Mouse (Mus musculus) forebrain, embryonic 11.5 days (tissue): ENCODE results near the gene Srr. TPM values are rescaled to one million over a fixed set of nuclear protein-coding genes. Genes with fewer than 3 reads are reported as not detected.

ENCODE experiments used
- ATAC-seq: fragments of 200-750 bp; cut with Nextera tagmentation; replicated peaks from 2 replicates; pipeline ENCODE4 v1.8.0; 2017; ENCODE audit warnings: moderate TSS enrichment; ENCODE audit not compliant: low FRiP score
- DNase-seq: peaks from one replicate; pipeline ENCODE4 v3.0.0-alpha.2; 2017; ENCODE audit warnings: low spot score
- H3K27ac ChIP-seq: fragments of 300-500 bp; sonication (generic); 2 replicates; pipeline ENCODE4 v1.5.1; 2014; ENCODE audit warnings: low read depth, low read length
- H3K27me3 ChIP-seq: fragments of 300-500 bp; sonication (generic); 2 replicates; pipeline ENCODE4 v1.6.1; 2014; ENCODE audit warnings: mild to moderate bottlenecking, low read length, mixed read lengths; ENCODE audit not compliant: control insufficient read depth, insufficient read depth
- H3K36me3 ChIP-seq: fragments of 300-500 bp; sonication (generic); 2 replicates; pipeline ENCODE4 v1.6.1; 2014; ENCODE audit warnings: mild to moderate bottlenecking, low read length, moderate library complexity, mixed read lengths; ENCODE audit not compliant: control insufficient read depth, insufficient read depth
- H3K4me1 ChIP-seq: fragments of 300-500 bp; sonication (generic); replicated peaks from 2 replicates; pipeline ENCODE4 v1.6.1; 2014; ENCODE audit warnings: low read length, mixed read lengths; ENCODE audit not compliant: control insufficient read depth, insufficient read depth
- H3K4me2 ChIP-seq: fragments of 300-500 bp; sonication (generic); 2 replicates; pipeline ENCODE4 v1.6.1; 2014; ENCODE audit warnings: low read depth, mild to moderate bottlenecking, low read length, moderate library complexity, mixed read lengths; ENCODE audit not compliant: severe bottlenecking
- H3K4me3 ChIP-seq: fragments of 300-500 bp; sonication (generic); 2 replicates; pipeline ENCODE4 v1.5.1; 2014; ENCODE audit warnings: low read depth, low read length
- H3K9ac ChIP-seq: fragments of 300-500 bp; sonication (generic); 2 replicates; pipeline ENCODE4 v1.6.1; 2014; ENCODE audit warnings: low read length
- H3K9me3 ChIP-seq: fragments of 300-500 bp; sonication (generic); 2 replicates; pipeline ENCODE4 v1.6.1; 2016; ENCODE audit warnings: low read length, mixed read lengths; ENCODE audit not compliant: control insufficient read depth
- WGBS: fragments of 180-500 bp; shearing (Covaris S2); extraction: QIAGEN DNeasy Blood & Tissue Kit; methylation state at CpG from one replicate; pipeline ENCODE4 v1.1.7; 2014; 5-methylcytosine and 5-hydroxymethylcytosine counted together
- polyA plus RNA-seq: library from polyadenylated mRNA; unstranded; fragments of >200 nt; fragmentation: Nextera tagmentation; extraction: Ambion mirVana; gene quantifications from 2 replicates; pipeline ENCODE4 v1.2.1, GENCODE M21; 2014

Gene Srr
- polyA plus RNA-seq, 1 experiment from 2014 or later = 26.3 TPM

DNA sequence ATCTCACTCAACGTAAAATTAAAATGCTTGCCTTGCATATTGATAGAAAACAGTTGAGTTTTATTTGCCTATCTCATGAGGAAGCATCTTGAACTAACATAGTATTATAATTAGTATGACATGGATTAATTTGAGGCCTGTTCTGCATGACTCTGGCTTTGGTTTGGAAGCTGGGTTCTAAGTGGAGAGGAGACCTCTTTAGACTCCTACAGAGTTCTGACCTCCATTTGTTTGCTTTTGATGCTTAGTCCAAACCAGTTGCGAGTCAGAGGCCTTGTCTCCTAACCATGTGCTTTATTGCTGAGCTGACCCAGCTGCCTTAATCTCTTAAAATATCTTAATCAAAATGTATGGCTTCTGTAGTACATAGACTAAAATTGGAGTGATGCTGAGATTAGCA is 31.9 kb upstream of the Srr start:
- ATAC-seq (no peak), DNase-seq (no peak)
- no peak overlapping the region for H3K9ac ChIP-seq
- H3K4me3 ChIP-seq = no peak overlapping the region
- no peaks in the 10 kb centered on the region for H3K9me3 ChIP-seq
- H3K27ac ChIP-seq = no peak overlapping the region
- no peaks in the 10 kb centered on the region for H3K4me1 ChIP-seq
- no peaks in the 10 kb centered on the region for H3K27me3 ChIP-seq
- no peaks in the 10 kb centered on the region; the same call in 1 of the 2 replicates for H3K36me3 ChIP-seq
- WGBS = 93% methylated on average over 2 of the region's 2 CpGs
- H3K4me2 ChIP-seq = no peak overlapping the region

DNA sequence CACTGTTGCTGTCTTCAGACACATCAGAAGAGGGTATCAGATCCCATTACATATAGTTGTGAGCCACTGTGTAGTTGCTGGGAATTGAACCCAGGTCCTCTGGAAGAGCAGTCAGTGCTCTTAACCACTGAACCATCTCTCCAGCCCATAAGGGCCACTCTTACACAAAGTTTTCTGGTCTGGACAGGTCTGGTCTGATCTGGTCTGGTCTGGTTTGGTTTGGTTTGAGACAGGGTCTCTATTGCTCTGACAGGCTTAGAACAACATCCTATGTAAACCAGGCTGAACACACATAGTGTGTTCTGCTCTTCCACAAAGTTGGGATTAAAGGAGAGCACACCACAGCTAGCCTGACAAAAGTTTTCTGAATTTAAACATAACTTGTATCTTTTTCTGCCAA is 30.3 kb upstream of the Srr start:
- no peaks in the 10 kb centered on the region; the same call in 1 of the 2 replicates for H3K36me3 ChIP-seq
- H3K27me3 ChIP-seq = no peaks in the 10 kb centered on the region
- no peak overlapping the region for H3K4me3 ChIP-seq
- ATAC-seq = no peak
- no peak overlapping the region for H3K27ac ChIP-seq
- no peak overlapping the region for H3K9ac ChIP-seq
- no peaks in the 10 kb centered on the region for H3K4me1 ChIP-seq
- H3K4me2 ChIP-seq = no peak overlapping the region
- no peak for DNase-seq
- no peaks in the 10 kb centered on the region for H3K9me3 ChIP-seq

DNA sequence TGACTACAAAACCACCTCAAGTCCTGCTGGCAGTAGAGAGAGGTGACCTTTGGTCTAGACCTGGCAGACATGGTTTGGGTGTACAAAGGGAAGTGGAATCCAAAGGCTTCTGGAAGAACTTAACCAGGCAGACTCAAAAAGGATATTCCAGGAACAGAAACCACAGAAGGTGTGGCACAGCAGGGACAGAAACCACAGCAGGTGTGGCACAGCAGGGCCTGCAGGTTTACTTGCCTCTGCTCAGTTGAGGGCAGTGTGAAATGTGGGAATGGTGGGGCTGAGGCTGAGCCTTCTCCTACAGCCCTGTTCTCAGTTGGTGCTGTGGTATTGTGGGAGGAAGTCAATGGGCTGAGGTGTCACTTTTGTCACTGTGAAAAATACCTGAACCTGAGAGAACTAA is 29.2 kb upstream of the Srr start:
- Histone ChIP-seq H3K9me3 (no peaks in the 10 kb centered on the region), H3K27me3 (no peaks in the 10 kb centered on the region), H3K4me1 (no peaks in the 10 kb centered on the region), H3K36me3 (no peaks in the 10 kb centered on the region; the same call in 1 of the 2 replicates), H3K27ac (no peak overlapping the region), H3K4me2 (no peak overlapping the region), H3K4me3 (no peak overlapping the region), H3K9ac (no peak overlapping the region)
- DNase-seq (no peak), ATAC-seq (no peak)

DNA sequence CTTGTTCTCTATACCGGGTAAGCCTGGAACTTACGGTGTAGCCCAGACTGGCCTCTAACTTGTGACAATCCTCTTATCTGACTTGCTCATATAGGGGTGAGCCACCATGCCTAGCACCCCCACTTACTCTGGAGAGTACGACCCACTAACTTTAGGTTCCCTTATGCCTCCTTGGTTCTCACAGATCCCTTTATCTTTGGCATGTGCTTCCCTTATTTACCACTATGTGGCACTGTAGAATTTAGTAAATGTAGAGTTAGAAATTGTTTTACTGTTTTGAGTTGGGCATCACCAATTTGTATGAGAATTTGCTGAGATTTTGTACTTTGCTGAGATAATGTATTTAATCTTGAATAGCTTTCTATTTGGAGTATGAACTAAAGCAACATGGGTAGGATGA is 20.6 kb upstream of the Srr start:
- Histone ChIP-seq H3K27ac (no peak overlapping the region), H3K4me3 (no peak overlapping the region), H3K9ac (no peak overlapping the region), H3K4me2 (no peak overlapping the region), H3K36me3 (no peaks in the 10 kb centered on the region; the same call in 1 of the 2 replicates), H3K9me3 (no peaks in the 10 kb centered on the region), H3K27me3 (no peaks in the 10 kb centered on the region), H3K4me1 (no peaks in the 10 kb centered on the region)
- WGBS = 79% methylated on average over 3 of the region's 3 CpGs
- ATAC-seq = no peak
- DNase-seq = no peak

DNA sequence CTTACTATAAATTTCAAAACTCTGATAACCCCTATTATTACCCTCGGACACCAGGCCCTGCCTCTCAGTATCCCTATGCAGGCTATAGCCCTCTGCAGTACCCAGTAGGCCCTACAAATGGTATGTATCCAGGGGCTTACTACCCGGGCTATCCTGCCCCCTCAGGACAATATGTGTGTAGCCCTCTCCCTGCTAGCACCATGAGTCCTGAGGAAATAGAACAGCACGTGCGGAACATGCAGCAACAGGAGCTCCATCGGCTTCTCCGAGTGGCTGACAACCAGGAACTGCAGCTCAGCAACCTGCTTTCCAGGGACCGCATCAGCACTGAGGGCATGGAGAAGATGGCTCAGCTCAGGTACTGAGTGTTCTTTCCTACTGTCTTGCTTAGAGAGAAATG is 4.6 kb upstream of the Srr start:
- no peaks in the 10 kb centered on the region for H3K9me3 ChIP-seq
- no peak for DNase-seq
- 90% methylated on average over 7 of the region's 7 CpGs for WGBS

DNA sequence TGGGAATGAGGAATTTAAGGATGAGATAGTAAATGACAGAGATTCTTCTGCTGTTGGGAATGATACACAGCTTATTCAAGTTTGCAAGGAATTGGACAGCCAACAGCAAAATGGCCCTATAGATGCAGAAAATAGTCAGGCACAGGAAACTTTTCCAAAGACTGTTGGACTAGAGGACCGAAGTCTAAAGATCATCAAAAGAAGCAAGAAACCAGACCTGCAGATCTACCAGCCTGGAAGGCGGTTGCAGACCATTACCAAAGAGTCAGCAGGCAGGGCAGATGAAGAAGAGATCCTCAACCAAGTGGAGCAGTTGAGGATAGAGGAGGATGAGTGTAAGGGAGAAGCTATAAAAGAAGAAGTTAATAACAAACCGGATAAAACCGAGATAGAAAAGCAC is 3.4 kb upstream of the Srr start:
- no peak overlapping the region for H3K4me2 ChIP-seq
- H3K27ac ChIP-seq = no peak overlapping the region
- no peaks in the 10 kb centered on the region; the same call in 1 of the 2 replicates for H3K36me3 ChIP-seq
- no peak for ATAC-seq
- no peak for DNase-seq
- no peak overlapping the region for H3K9ac ChIP-seq
- H3K27me3 ChIP-seq = no peaks in the 10 kb centered on the region
- WGBS = 93% methylated on average over 4 of the region's 4 CpGs
- no peaks in the 10 kb centered on the region for H3K9me3 ChIP-seq
- no peak overlapping the region for H3K4me3 ChIP-seq
- H3K4me1 ChIP-seq = no peaks in the 10 kb centered on the region

More for the DNA sequence above, 4.6 kb upstream of the Srr start:
- H3K27me3 ChIP-seq = no peaks in the 10 kb centered on the region
- H3K36me3 ChIP-seq = peaks cover 5% of the 10 kb centered on the region
- H3K9ac ChIP-seq = no peak overlapping the region
- ATAC-seq = no peak
- H3K27ac ChIP-seq = no peak overlapping the region
- H3K4me1 ChIP-seq = no peaks in the 10 kb centered on the region
- H3K4me3 ChIP-seq = no peak overlapping the region
- H3K4me2 ChIP-seq = no peak overlapping the region

DNA sequence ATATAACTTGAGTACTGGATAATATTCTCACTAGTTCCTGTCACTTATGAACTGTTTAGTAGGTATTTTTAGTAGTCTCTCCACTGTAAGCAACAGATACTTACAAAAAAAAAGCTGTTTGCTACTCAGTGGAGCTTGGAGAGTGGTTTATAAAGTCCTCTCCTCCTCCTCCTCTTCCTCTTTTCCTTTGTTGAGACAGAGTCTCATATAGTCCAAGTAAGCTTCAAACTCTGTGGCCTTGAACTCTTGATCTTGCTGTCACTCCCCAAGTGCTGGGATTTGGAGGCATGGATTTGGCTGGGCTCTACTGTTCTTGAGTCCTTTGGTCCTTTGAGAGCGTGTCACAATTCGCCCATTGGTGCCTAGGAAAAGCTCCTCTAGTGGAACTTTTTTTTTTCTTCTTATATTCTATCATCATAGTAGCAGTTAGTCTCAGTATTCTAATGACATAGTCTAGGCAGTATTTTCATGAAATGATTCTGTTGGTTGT is 1.5 kb upstream of the Srr start:
- 96% methylated on average over 2 of the region's 2 CpGs for WGBS
- no peaks in the 10 kb centered on the region for H3K4me1 ChIP-seq
- H3K27ac ChIP-seq = no peak overlapping the region
- no peak overlapping the region for H3K9ac ChIP-seq
- DNase-seq (no peak), ATAC-seq (no peak)
- H3K27me3 ChIP-seq = no peaks in the 10 kb centered on the region
- no peaks in the 10 kb centered on the region; the same call in 1 of the 2 replicates for H3K36me3 ChIP-seq
- H3K4me3 ChIP-seq = no peak overlapping the region
- H3K9me3 ChIP-seq = no peaks in the 10 kb centered on the region
- H3K4me2 ChIP-seq = no peak overlapping the region

DNA sequence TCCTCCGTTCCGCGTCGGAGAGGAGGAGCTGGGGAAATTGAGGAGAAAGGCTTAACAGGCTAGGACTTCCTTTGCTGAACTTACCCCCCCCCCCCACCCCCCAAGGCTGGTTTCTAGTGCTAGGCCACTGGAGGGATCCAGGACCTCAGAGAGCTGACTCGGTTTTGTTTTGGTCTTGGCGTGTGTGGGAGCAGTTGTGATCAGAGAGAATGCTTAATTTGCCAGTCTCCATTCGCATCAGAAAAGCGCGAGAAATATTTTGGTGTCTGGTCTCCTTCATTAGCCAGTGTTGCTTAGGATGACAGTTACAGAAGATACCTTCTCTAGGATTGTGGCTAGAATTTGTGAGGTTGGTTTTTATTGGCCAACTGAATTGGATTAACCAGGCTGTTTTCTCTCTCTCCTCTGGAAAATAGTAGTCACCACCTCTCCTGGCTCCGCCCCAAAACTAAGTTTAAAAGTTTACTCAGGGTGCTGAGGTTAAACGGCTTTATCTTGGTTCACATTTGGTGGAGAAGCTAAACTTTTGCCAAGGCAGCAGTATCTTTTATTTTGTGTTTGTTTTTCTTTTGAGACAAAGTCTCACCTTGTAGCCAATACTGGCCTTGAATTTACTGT is 749 bp upstream of the Srr start:
- Histone ChIP-seq H3K4me1 (no peaks in the 10 kb centered on the region), H3K36me3 (no peaks in the 10 kb centered on the region; the same call in 1 of the 2 replicates), H3K9me3 (no peaks in the 10 kb centered on the region), H3K4me3 (peak overlapping the region; percentile 72), H3K4me2 (peak overlapping the region; percentile 53), H3K27me3 (no peaks in the 10 kb centered on the region), H3K9ac (peak overlapping the region; percentile 79), H3K27ac (peak overlapping the region; percentile 96)
- DNase-seq (no peak), ATAC-seq (peak; percentile 20; the same call in 1 of the 2 replicates)
- WGBS = 10% methylated on average over 11 of the region's 11 CpGs

DNA sequence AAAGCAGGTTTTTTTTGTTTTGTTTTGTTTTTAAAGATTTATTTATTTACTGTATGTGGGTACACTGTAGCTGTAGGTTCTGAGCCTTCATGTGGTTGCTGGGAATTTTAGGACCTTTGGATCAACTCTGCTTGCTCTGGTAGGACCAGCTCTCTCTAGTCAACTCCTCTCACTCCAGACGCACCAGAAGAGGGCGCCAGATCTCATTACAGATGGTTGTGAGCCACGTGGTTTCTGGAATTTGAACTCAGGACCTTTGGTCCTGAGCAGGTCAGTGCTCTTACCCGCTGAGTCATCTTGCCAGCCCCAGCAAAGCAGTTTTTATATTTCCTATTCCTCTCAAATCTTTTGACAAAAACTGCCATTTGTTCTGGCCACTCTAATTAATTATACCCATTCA is 1.6 kb downstream of the Srr start:
- DNase-seq = no peak
- no peak overlapping the region for H3K4me2 ChIP-seq
- no peaks in the 10 kb centered on the region for H3K9me3 ChIP-seq
- no peaks in the 10 kb centered on the region for H3K36me3 ChIP-seq
- H3K4me1 ChIP-seq = no peaks in the 10 kb centered on the region
- H3K9ac ChIP-seq = no peak overlapping the region
- H3K27ac ChIP-seq = no peak overlapping the region
- H3K4me3 ChIP-seq = no peak overlapping the region
- ATAC-seq = no peak
- WGBS = 71% methylated on average over 4 of the region's 4 CpGs
- no peaks in the 10 kb centered on the region for H3K27me3 ChIP-seq
